Mouse (Mus musculus): Measurements from ENCODE around the gene Ppp2r1b.

Gene Ppp2r1b

GRCm38 (mm10) chr9:50920933-50921895, 76.1 kb downstream of the Ppp2r1b start:
- no peak for DNase-seq

DNA sequence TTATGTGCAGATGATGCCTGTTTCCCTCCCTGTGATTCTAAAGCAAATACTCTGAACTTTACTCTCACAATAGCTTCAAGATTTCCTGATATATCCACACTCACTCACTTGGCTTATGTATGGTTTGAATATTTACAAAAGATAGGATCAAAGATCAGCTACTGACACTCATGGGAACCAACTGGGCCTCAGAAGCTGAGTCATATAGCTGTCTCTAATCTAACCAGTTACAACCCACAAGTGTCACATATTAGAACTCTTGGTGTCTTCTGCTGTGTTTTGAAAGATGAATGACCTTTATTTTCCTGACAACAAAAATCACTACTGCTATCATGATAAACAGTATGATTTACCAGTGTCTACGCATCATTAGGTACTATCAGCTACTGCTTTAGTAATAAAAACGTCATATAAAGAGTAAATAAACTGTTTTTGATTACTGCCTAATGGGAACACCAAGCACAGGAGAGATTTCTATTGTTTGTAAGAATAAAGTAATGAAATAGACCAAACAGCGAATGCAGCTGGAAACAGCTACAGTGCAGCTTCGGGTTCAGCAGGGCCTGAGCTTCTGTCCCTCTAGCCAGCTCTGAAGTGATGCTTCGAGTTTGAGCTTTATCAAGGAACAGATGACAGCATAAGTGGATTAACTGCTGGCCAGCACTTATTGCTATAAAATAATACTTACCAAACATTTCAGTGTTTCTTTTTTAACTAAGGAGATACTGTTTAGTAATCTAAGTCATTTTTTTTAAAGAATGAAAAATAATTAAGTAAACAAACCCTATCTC, 77.5 kb downstream of the Ppp2r1b start:
- no peak for DNase-seq

DNA sequence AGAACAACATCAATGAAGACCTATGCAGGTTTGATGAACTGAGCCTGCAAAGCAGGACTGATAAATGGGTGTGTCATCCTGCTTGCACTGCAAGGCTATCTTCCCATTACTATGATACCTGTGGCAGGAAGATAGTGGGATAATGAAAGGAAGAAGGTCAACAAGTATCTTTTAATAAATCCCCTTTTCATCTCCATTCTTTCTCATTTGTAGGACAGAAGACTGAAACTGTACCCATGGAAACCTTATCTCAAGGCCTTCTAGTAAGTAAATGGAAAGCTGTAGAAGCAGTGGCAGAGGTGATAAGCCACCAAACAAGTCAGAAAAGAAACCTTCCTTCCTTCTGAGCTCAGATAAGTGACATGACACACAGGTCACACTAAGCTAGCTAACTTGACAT, 79.4 kb downstream of the Ppp2r1b start:
- no peak for DNase-seq

DNA sequence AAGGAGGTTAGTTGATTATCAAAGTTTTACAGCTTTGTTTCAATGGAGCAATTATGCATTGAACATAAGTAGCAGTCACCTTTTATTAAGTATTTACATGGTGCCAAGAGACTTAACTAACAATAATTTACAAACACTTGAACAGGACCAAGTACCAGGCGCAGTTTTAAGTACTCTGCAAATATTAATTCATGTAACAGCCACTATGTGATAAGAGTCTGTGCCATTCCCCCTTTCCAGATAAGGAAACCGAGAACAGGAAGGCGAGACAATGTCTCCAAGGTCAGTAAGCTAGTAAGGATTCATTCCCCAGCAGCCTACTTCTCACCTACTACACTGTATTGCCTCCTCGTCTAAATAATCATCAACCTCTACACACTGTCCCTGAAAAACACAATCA, 80.7 kb downstream of the Ppp2r1b start:
- no peak for DNase-seq

DNA sequence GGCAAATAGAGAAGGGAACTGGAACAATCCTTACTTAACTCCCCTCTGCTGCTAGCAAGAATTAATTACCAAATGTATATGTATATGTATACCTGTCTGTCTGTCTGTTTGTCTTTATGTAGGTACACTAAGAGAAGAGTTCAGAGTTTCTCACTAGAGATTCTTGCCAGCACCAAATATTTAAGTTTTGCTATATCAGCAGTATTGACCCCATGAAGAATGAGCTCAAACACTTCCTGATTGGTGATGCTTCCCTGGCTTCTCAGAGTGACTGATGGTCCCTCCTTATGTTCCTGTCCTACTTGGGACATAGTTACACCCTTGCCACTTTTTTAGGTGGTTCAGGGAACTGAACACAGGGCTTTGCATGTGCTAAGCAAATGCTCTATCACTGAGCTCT, 84.9 kb downstream of the Ppp2r1b start:
- no peak for DNase-seq

- DNase-seq: no peak
Observed at GRCm38 (mm10) chr9:50941804-50942401, 96.8 kb downstream of the Ppp2r1b start.

- DNase-seq: no peak
Observed at GRCm38 (mm10) chr9:50942711-50943110, 97.6 kb downstream of the Ppp2r1b start.
